Comparison of ENCODE assay signal across 21 mouse cellular contexts in genomic region chr4:40254385-40255103, GRCm38 (mm10). TPM values are rescaled to one million over a fixed set of nuclear protein-coding genes. Genes with fewer than 3 reads are reported as not detected.
A peak's percentile ranks its signal among the peaks of the same experiment; 100 is the strongest.
DNase-seq lines count a peak whose midpoint lies in the region; ATAC-seq and TF ChIP-seq lines count a peak whose summit lies in the region.
"Had no signal": no experiment of that assay in that cellular context is flagged by ENCODE, and none has a peak within 500 bp of the region (broad histone marks: within the 10 kb centered on the region; RNA-seq: fewer than 3 reads in every experiment).

No protein-coding gene starts in this region.

- no peak for TF ChIP-seq POLR2A in limb, embryonic 14.5 days (IDR thresholded peaks at IDR 0.05; ENCODE audit: borderline replicate concordance, extremely low read depth, insufficient read depth, insufficient read length)

- no peak for ATAC-seq in heart, embryonic 12.5 days (ENCODE audit: insufficient number of reproducible peaks, low FRiP score)
- ATAC-seq in midbrain, embryonic 11.5 days (ENCODE audit: low FRiP score), result no peak
- ATAC-seq in midbrain, embryonic 16.5 days, result no peak
- peak; percentile 27; the same call in 1 of the 2 replicates for ATAC-seq in limb, embryonic 14.5 days (ENCODE audit: low FRiP score, low read depth)
- ATAC-seq: CD4-positive, CD25-positive, alpha-beta regulatory T cell, adult 4 months; forebrain, embryonic 13.5 days; forebrain, embryonic 16.5 days had no signal

- no peak overlapping the region for H3K9ac ChIP-seq in heart, embryonic 12.5 days
- H3K9ac ChIP-seq in midbrain, embryonic 11.5 days (ENCODE audit: low read length), result no peak overlapping the region
- H3K9ac ChIP-seq in midbrain, embryonic 16.5 days (ENCODE audit: low read depth, low read length), result no peak overlapping the region
- H3K9ac ChIP-seq in limb, embryonic 14.5 days (ENCODE audit: low read depth, low read length, severe bottlenecking), result no peak overlapping the region
- H3K9ac ChIP-seq: forebrain, embryonic 13.5 days; hindbrain, embryonic 12.5 days; hindbrain, embryonic 15.5 days had no signal

- H3K4me1 ChIP-seq in heart, embryonic 12.5 days (replicated peaks), result no peaks in the 10 kb centered on the region
- no peaks in the 10 kb centered on the region for H3K4me1 ChIP-seq in midbrain, embryonic 11.5 days (ENCODE audit: control insufficient read depth, insufficient read depth, low read length)
- no peaks in the 10 kb centered on the region for H3K4me1 ChIP-seq in midbrain, embryonic 16.5 days (ENCODE audit: control insufficient read depth, insufficient read depth, low read length)
- 0 out of 2 replicates have a peak, but pooled peaks cover 3% of the 10 kb centered on the region for H3K4me1 ChIP-seq in limb, embryonic 14.5 days (ENCODE audit: control insufficient read depth, insufficient read depth, low read length)
- H3K4me1 ChIP-seq: forebrain, embryonic 10.5 days; forebrain, embryonic 13.5 days; heart, embryonic 10.5 days; hindbrain, embryonic 12.5 days; hindbrain, embryonic 15.5 days had no signal

- 86% methylated on average over 8 of the region's 8 CpGs for WGBS in heart, embryonic 12.5 days
- WGBS in midbrain, embryonic 11.5 days, result 87% methylated on average over 8 of the region's 8 CpGs
- WGBS in midbrain, embryonic 16.5 days, result 90% methylated on average over 8 of the region's 8 CpGs
- WGBS in limb, embryonic 14.5 days, result 49% methylated on average over 8 of the region's 8 CpGs

- no peak overlapping the region for H3K4me3 ChIP-seq in heart, embryonic 12.5 days
- no peak overlapping the region for H3K4me3 ChIP-seq in midbrain, embryonic 11.5 days (ENCODE audit: low read depth, low read length)
- no peak overlapping the region for H3K4me3 ChIP-seq in midbrain, embryonic 16.5 days (ENCODE audit: low read depth, low read length)
- no peak overlapping the region for H3K4me3 ChIP-seq in limb, embryonic 14.5 days (replicated peaks; ENCODE audit: low read length)
- H3K4me3 ChIP-seq: forebrain, embryonic 10.5 days; forebrain, embryonic 13.5 days; heart, adult 2 months; heart, embryonic 10.5 days; hindbrain, embryonic 12.5 days; hindbrain, embryonic 15.5 days had no signal

- peak; percentile 79 for DNase-seq in heart, adult 11 months
- peak; percentile 51 for DNase-seq in midbrain, embryonic 11.5 days (ENCODE audit: low spot score, missing footprints)
- DNase-seq in limb, embryonic 14.5 days (ENCODE audit: low spot score), result peak; percentile 8
- DNase-seq in kidney, adult 9 months, result no peak
- DNase-seq: adrenal gland, adult 2 months; adrenal gland, postnatal 14 days; cerebellum, adult 11 months; cerebellum, adult 2 months; cerebellum, adult 9-11 months; cerebellum, postnatal 25 days; gastrocnemius, postnatal 25 days; heart, adult 2 months had no signal

- no peak overlapping the region for H3K27ac ChIP-seq in heart, embryonic 12.5 days (ENCODE audit: poor library complexity, severe bottlenecking)
- H3K27ac ChIP-seq in midbrain, embryonic 11.5 days (ENCODE audit: low read depth, low read length), result no peak overlapping the region
- no peak overlapping the region for H3K27ac ChIP-seq in midbrain, embryonic 16.5 days (ENCODE audit: low read length)
- H3K27ac ChIP-seq in limb, embryonic 14.5 days (replicated peaks; ENCODE audit: low read depth, low read length), result no peak overlapping the region
- H3K27ac ChIP-seq: forebrain, embryonic 10.5 days; forebrain, embryonic 13.5 days; heart, adult 2 months; heart, embryonic 10.5 days; hindbrain, embryonic 12.5 days; hindbrain, embryonic 15.5 days had no signal

- H3K4me2 ChIP-seq in heart, embryonic 12.5 days, result no peak overlapping the region
- H3K4me2 ChIP-seq in midbrain, embryonic 11.5 days, result no peak overlapping the region
- H3K4me2 ChIP-seq in midbrain, embryonic 16.5 days (ENCODE audit: low read length), result no peak overlapping the region
- no peak overlapping the region for H3K4me2 ChIP-seq in limb, embryonic 14.5 days (replicated peaks; ENCODE audit: low read depth, low read length, severe bottlenecking)
- H3K4me2 ChIP-seq: forebrain, embryonic 13.5 days; hindbrain, embryonic 12.5 days; hindbrain, embryonic 15.5 days had no signal

- no peaks in the 10 kb centered on the region for H3K9me3 ChIP-seq in heart, embryonic 12.5 days (replicated peaks)
- no peaks in the 10 kb centered on the region for H3K9me3 ChIP-seq in midbrain, embryonic 11.5 days (ENCODE audit: control insufficient read depth, low read length)
- no peaks in the 10 kb centered on the region for H3K9me3 ChIP-seq in midbrain, embryonic 16.5 days (replicated peaks; ENCODE audit: control insufficient read depth, low read length, poor library complexity, severe bottlenecking)
- H3K9me3 ChIP-seq in limb, embryonic 14.5 days (ENCODE audit: control insufficient read depth, low read length), result no peaks in the 10 kb centered on the region
- H3K9me3 ChIP-seq: forebrain, embryonic 10.5 days; forebrain, embryonic 13.5 days; heart, embryonic 10.5 days; hindbrain, embryonic 12.5 days; hindbrain, embryonic 15.5 days had no signal

- H3K36me3 ChIP-seq in heart, embryonic 12.5 days, result peaks cover 14% of the 10 kb centered on the region
- no peaks in the 10 kb centered on the region for H3K36me3 ChIP-seq in midbrain, embryonic 11.5 days (ENCODE audit: control insufficient read depth, insufficient read depth, low read length)
- peaks cover 10% of the 10 kb centered on the region for H3K36me3 ChIP-seq in midbrain, embryonic 16.5 days (ENCODE audit: control insufficient read depth, insufficient read depth, low read length)
- H3K36me3 ChIP-seq in limb, embryonic 14.5 days (ENCODE audit: control insufficient read depth, insufficient read depth, low read length), result peaks cover 15% of the 10 kb centered on the region; the same call in 1 of the 2 replicates

- H3K27me3 ChIP-seq in heart, embryonic 12.5 days (replicated peaks), result no peaks in the 10 kb centered on the region
- H3K27me3 ChIP-seq in midbrain, embryonic 11.5 days (ENCODE audit: control insufficient read depth, insufficient read depth, low read length), result no peaks in the 10 kb centered on the region
- H3K27me3 ChIP-seq in midbrain, embryonic 16.5 days (ENCODE audit: control insufficient read depth, insufficient read depth, low read depth, low read length), result no peaks in the 10 kb centered on the region
- H3K27me3 ChIP-seq in limb, embryonic 14.5 days (ENCODE audit: control insufficient read depth, insufficient read depth, low read length), result no peaks in the 10 kb centered on the region
- H3K27me3 ChIP-seq: forebrain, embryonic 13.5 days; hindbrain, embryonic 12.5 days; hindbrain, embryonic 15.5 days had no signal

RNA-seq across cellular contexts. Expression of gene Smim27, which starts 14.8 kb away (rescaled TPM):
- polyA plus RNA-seq in heart, embryonic 12.5 days (2016; fragmentation: Nextera tagmentation; extraction: Ambion mirVana), result 28.4 and 34.7 TPM in 2 replicates
- polyA plus RNA-seq in midbrain, embryonic 11.5 days (2014; fragmentation: Nextera tagmentation; extraction: Ambion mirVana), result 28.8 and 38.0 TPM in 2 replicates
- 10.1 and 15.6 TPM in 2 replicates for polyA plus RNA-seq in midbrain, embryonic 16.5 days (2015; fragmentation: Nextera tagmentation; extraction: Ambion mirVana)
- polyA plus RNA-seq in limb, embryonic 14.5 days (2012; rRNA removed), result 10.5 and 12.0 TPM in 2 replicates
- polyA plus RNA-seq in limb, embryonic 14.5 days (2014; fragmentation: Nextera tagmentation; extraction: Ambion mirVana), result 36.4 and 42.7 TPM in 2 replicates

RNA-seq across cellular contexts. Expression of gene Ddx58, which starts 14.9 kb away (rescaled TPM):
- polyA plus RNA-seq in heart, embryonic 12.5 days (2016; fragmentation: Nextera tagmentation; extraction: Ambion mirVana), result 8.1 and 8.7 TPM in 2 replicates
- polyA plus RNA-seq in midbrain, embryonic 11.5 days (2014; fragmentation: Nextera tagmentation; extraction: Ambion mirVana), result 2.1 and 3.0 TPM in 2 replicates
- 2.4 and 3.1 TPM in 2 replicates for polyA plus RNA-seq in midbrain, embryonic 16.5 days (2015; fragmentation: Nextera tagmentation; extraction: Ambion mirVana)
- 10.3 TPM in 2 replicates for polyA plus RNA-seq in limb, embryonic 14.5 days (2012; rRNA removed)
- 10.7 and 11.0 TPM in 2 replicates for polyA plus RNA-seq in limb, embryonic 14.5 days (2014; fragmentation: Nextera tagmentation; extraction: Ambion mirVana)

RNA-seq across cellular contexts. Expression of gene Topors, which starts 15.1 kb away (rescaled TPM):
- 35.3 and 36.3 TPM in 2 replicates for polyA plus RNA-seq in heart, embryonic 12.5 days (2016; fragmentation: Nextera tagmentation; extraction: Ambion mirVana)
- 48.9 and 52.3 TPM in 2 replicates for polyA plus RNA-seq in midbrain, embryonic 11.5 days (2014; fragmentation: Nextera tagmentation; extraction: Ambion mirVana)
- 28.6 and 31.9 TPM in 2 replicates for polyA plus RNA-seq in midbrain, embryonic 16.5 days (2015; fragmentation: Nextera tagmentation; extraction: Ambion mirVana)
- polyA plus RNA-seq in limb, embryonic 14.5 days (2012; rRNA removed), result 16.3 and 20.2 TPM in 2 replicates
- polyA plus RNA-seq in limb, embryonic 14.5 days (2014; fragmentation: Nextera tagmentation; extraction: Ambion mirVana), result 43.4 and 48.0 TPM in 2 replicates

RNA-seq across cellular contexts. Expression of gene Ndufb6, which starts 24.7 kb away (rescaled TPM):
- 457 and 461 TPM in 2 replicates for polyA plus RNA-seq in heart, embryonic 12.5 days (2016; fragmentation: Nextera tagmentation; extraction: Ambion mirVana)
- polyA plus RNA-seq in midbrain, embryonic 11.5 days (2014; fragmentation: Nextera tagmentation; extraction: Ambion mirVana), result 280 and 289 TPM in 2 replicates
- 311 and 351 TPM in 2 replicates for polyA plus RNA-seq in midbrain, embryonic 16.5 days (2015; fragmentation: Nextera tagmentation; extraction: Ambion mirVana)
- polyA plus RNA-seq in limb, embryonic 14.5 days (2012; rRNA removed), result 117 and 134 TPM in 2 replicates
- 270 and 287 TPM in 2 replicates for polyA plus RNA-seq in limb, embryonic 14.5 days (2014; fragmentation: Nextera tagmentation; extraction: Ambion mirVana)
